Mouse (Mus musculus): ENCODE results near the gene Pnmal2.

The Pnmal2 gene

DNA sequence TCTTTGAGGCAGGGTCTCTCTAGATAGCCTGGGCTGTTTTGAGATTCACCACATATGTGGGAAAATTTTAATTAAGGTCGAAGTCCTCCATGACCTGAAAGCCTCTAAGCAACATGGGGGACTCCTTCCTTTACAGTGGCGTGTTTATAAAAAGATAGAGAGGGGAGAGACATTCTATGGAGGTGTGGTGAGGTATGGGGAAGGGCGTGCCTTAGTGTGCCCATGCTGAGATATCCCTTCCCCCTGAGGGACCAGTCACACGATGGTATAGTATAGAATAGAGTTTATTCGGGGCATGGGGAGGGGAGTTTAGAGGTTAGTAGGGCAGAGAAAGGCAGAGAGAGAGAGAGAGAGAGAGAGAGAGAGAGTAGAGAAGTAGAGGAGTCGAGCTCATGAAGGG is 33.7 kb downstream of the Pnmal2 start:
- DNase-seq (ENCODE audit: low read depth, low spot score) = no peak

DNA sequence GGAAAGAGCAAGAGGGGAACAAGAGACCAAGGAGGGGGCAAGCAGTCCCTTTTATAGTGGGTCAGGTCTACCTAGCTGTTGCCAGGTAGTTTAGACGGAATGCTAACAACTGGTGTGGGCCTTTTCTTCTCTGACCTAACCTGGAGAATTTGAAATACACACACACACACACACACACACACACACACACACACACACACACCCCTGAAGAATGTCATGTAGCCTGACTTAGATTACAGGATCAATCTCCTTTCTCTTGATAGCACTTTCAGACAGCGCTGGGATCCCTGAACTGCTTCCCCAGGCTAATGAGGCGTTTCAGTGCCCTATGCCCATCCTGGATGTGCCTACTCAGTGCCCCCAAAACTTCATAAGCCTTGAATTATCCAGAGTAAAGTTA is 34.1 kb downstream of the Pnmal2 start:
- no peak for DNase-seq (ENCODE audit: low read depth, low spot score)

DNA sequence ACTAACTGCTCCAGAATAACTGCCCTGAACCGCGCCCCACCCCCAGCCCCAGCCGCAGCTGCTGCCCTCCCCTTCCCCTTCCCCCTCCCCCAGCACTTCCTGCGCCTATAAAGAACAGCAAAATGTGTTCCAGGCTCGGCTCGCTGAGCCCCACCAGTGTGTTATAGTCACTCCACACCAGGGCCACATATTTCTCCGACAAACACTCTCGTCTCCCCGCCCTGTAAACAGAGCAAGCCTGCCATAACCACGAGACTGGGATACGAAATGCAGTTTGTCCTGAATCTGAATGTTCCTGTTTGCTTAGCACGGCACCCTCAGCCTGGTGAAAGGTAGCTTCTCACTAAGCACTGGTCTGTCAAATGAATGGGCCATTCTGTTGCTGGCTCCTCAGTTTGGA is 35.9 kb downstream of the Pnmal2 start:
- DNase-seq (ENCODE audit: low read depth, low spot score) = no peak

DNA sequence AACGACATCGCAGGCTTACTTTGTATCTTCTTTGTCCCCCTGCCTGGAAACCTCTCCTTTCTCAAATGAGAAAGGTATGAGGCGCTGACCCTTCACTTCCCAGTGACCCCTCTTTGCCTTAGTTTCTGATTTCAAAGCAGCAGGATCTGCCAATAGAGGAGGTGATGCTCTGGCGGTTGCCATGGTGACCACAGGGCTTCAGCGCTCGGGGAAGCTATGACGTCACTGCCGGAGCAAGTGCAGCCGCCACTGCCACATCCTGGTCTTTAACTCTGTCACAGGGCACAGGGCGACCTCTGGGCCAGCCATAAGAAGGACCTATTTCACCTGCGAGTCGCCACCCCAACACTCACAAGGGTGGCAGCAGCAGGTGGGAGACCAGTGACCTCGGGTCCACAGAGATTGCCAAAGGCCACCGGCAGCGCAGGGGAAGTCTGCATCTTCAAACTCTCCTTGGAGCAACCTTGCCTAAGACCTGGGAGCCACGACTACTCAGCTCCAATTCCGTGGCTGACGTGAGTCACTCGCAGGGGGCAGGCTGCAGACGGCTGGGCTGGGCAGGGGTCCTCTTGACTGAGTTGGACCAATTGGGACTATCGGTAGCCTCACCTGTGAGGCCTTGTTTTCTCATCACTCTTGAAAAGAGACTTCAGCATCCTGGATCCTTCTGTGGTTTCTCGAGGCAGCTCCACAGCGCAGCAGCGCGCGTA is 38.5 kb downstream of the Pnmal2 start, which contains the start of gene Gm42372:
Gm42372 (plus strand) TSS at position 228 of the 710 bp plus-strand sequence.
- peak; percentile 50 for DNase-seq (ENCODE audit: low read depth, low spot score)

DNA sequence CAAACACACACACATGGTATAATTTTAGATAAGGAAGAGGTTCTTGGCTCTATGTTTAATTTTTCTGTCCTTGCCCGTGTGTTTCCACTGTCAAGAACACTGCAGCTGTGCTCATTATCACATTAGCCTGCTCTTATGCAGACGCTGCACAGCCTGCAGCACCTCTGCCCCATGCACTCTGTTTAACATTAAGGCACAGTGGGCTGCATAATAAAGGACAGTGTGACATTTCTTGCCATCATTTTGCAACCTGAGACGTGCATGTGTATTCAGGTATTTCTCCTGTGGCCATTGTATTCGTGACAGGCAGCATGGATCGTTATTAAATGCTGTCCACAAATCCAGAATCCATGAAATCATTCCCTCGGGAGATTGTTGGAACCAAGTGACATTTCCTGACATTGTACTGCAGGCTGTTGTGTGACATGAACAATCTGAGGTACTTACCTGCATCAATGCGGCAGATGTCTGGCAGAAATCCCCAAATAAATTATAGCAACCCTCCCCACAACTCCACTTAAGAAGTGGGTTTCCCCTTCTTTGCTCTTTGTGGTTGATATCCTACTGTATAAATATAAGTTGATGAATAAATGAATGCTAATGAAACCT is 43.2 kb downstream of the Pnmal2 start:
- DNase-seq (ENCODE audit: low read depth, low spot score) = no peak

DNA sequence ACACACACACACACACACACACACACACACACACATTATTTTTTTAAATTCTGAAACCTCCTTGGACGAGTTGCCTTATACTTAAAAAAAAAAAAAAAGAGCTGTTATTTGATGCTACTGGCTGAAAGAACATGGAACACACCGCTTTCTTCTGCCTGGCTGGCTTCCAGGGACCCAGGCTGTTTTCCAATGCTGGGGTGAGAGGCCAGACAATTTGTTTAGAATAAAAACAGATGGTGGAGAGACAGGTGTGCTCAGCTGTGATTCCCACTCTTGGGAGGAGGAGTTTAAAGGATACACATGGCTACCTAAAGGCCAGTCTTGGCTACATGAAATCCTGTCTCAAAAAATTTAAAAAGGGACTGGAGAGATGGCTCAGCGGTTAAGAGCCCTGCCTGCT is 43.9 kb downstream of the Pnmal2 start:
- no peak for DNase-seq (ENCODE audit: low read depth, low spot score)

DNA sequence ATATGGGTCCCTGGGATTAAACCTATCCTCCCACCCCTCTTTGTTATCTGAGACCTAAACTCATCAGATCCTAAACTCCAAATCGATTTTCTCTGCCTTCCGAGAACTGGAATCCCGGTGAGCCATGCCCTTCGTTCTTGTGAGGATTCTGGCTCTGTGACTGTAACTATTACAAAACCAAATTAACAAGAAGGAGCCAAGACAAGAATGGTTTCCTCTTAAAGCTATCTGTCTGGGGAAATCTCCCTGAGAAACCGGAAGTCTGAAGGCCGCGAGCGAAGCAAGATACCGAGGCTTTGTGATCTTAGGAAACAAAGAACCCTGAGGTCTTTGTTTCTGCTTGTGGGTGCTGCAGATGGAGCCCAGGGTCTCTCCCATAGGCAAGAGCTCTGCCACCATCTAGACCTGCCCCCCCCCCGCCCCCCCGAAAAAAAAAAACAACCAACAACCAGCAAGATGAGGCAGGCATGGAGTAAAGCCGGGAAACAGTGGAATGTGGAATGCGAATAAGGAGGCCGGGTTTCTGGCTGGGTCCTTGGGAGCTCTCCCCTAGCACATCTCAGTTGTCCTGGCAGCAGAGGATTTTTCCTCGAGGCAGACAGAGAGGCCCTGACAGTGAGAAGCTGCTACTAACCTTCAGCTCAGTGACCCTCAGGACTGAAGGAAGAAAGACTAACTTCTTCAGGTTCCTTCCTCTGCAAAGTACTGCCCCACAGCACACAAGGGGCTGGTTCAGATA is 45.7 kb downstream of the Pnmal2 start:
- DNase-seq (ENCODE audit: low read depth, low spot score) = no peak

DNA sequence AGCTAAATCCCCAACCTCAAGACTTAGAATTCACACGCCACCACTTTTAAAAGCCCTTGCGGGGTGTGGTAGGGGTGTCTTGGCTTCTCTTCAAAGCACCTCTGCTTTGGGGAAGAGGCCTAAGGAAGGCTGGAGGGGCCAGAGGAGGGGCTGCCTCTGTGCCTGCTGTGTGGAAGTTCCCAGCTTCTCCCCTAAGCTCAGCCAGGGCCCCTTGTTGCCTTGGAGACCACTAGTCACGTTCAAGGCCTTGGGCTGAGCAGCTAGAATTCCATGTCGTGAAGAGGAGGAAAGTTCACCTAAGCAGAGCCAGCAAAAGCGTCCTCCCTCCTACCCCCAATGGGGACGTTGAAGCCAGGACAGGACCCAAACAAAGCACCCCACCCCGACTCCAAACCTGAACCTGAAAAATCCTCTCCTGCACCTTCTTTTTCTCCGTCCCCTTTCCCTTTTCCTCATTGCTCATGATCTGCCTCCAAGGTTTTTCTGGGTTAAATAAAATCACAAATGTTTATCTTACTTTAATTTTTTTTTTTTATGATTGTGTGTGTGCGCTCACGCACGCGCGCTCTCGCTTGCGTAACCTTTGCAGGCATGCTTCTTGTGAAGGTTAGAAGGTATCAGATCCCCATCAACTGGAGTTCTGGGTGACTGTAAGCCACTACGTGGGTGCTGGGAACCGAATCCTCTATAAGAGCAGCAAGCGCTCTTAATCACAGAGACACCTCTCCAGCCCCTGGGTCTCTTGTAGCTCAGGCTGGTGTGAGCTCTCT is 47.4 kb downstream of the Pnmal2 start:
- no peak for DNase-seq (ENCODE audit: low read depth, low spot score)

DNA sequence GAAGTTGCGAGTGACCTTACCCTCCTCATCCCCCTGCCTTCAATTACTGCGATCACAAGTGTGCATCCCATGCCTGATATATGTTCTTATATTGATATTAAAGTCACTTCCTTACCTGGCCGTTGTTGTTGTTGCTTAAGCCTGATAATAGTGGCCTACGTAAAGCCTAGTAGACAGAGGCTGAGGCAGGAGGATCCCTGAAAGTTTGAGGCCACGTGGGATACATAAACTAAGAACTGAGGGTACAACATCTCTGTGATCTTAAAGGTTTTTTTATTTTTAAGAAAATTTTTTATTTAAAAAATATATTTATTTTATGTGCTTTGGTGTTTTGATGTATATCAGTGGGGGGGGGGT is 47.9 kb downstream of the Pnmal2 start, which contains the start of gene Ccdc8:
Ccdc8 (plus strand) TSS at position 258 of the 357 bp plus-strand sequence.
- DNase-seq (ENCODE audit: low read depth, low spot score) = no peak

DNA sequence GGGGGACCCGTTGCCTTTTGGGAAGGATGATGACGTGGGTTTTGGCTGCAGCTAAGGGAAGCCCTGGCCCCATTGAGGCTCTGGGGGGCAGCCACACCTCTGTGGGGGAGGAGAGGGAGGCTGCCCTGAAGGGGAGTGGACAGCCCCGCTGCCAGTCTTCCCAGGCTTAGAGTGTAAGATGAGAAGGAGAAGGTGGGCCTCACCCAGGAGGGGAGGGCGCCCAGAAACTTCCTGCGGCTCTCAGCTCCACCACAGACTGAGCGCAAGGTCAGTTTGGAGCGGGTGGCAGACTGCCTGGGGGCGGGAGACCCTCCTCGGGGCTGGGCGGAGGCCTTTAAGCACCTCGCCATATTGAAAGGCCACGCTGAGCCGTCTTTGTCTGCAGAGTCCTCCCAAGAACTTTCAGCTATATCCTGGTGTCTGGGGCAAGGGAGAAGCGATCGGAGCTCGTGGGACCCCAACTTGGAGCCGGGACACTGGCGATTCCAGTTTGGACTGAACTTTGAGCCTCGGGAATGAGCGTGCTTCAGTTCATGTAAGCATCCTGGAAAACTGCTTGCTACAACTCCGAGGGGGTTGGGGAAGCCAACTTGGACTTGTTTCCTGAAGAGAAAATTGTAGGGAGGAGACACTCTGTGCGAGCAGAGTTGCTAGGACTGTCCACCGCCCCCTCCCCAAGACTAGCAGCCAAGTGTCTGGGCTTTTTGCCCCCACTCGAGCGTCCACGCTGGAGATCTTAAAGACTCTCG is 49.3 kb downstream of the Pnmal2 start:
- DNase-seq (ENCODE audit: low read depth, low spot score) = no peak

DNA sequence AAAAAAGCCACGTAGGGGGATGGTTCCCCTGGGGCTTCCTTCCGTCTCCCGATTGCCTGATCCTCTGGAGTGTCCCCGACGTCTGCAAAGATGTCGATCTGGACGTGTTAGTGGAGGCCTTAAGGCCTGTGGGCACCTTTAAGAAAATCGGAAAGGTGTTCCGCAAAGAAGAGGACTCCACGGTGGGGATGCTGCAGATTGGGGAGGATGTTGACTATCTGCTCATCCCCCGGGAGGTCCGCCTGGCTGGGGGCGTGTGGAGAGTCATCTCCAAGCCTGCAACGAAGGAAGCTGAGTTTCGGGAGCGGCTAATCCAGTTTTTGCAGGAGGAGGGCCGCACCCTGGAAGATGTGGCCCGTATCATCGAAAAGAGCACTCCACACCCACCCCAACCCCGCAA is 49.9 kb downstream of the Pnmal2 start:
- DNase-seq (ENCODE audit: low read depth, low spot score) = no peak

DNA sequence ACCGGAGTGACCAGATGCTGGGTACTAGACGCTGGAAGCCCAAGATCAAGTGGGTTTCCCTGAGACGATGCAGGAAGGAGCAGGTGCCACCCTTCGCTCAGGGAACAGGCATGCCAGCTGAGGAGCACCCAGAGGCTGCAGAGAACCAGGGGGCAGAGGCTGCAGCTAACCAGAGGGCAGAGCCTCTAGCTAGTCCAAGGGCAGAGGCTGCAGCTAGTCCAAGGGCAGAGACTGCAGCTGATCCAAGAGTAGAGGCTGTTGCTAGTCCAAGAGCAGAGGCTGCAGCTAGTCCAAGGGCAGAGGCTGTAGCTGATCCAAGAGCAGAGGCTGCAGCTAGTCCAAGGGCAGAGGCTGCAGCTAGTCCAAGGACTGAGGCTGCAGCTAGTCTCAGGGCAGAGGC is 50.9 kb downstream of the Pnmal2 start:
- DNase-seq (ENCODE audit: low read depth, low spot score) = no peak
